Mouse (Mus musculus): ENCODE data around the gene Wdr26.

The Wdr26 gene

DNA sequence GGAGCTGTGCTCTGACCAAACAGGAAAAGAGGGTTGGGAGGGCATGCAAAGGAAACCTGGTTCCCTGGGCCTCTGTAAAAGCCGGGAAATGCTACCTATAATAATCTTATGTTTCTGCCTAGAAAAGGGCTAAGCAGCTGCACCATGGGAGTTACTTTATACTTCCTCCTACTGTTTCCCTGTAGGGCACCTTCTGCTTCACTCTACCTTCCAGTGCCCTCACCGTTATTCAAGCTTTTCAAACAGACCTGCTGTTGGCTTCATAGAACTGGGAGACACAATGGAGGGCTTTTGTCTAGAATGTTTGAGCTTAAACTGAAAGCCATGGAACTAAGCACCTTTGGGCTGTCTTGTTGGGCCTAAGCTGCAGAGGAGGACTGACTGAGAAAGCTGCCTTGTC lies 44.0 kb downstream of the Wdr26 start:
- no peak for DNase-seq (ENCODE audit: low spot score)

DNA sequence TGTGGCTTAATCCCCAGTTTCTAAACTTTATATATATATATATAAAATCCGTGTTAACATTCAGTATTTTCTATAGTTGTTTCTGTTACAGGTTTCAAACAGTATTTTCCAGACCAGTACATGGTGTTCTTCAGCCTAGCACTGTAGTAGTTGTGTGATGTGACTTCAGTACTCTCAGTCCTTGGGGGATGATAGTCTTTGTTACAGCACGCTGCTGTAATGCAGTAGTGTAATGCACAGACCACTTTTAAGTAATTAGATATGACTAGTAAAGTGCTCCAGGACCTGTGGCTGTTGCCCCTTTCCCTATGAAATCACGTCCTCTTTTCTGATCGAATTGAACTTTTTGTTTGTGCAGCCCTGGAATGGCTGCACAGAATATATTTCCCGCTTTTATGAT lies 60.3 kb downstream of the Wdr26 start:
- no peak for DNase-seq (ENCODE audit: low spot score)

DNA sequence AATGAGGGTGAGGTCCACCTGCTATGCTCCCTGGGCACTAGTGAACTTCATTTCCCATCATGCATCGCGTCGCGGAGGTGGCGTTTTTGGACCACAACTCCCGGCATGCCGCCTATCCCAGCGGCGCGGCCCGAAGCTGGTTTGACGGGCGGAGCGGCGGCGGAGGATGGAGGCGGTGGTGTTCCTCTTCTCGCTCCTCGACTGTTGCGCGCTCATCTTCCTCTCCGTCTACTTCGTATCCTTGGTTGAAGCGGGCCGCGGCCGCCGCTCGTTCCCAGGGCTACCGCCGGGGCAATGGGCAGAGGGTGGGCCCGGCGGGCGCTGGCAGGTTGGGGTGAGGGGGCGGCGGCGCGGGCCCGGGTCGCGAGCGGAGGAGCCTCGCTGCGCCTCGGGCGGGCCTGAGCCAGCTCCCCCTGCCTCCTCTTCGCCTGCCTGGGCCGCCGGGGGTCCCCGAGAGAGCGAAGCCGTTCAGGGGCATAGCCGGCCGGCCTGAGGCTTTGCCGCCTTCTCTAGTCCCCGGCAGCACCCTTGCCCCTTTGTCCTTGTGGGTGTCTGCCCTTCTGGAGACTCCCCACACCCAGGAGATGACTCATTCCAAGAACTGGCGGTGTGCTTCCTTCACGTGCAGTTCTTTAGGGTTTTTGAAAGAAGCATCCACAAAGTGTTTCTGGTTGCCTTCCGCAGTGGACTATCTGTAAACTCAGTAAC lies 60.8 kb downstream of the Wdr26 start:
- DNase-seq (ENCODE audit: low spot score), result peak; percentile 81

GRCm38 (mm10) chr1:181150431-181150826 lies 61.4 kb downstream of the Wdr26 start:
- DNase-seq (ENCODE audit: low spot score), result no peak

GRCm38 (mm10) chr1:181149373-181150017 lies 62.3 kb downstream of the Wdr26 start:
- no peak for DNase-seq (ENCODE audit: low spot score)

GRCm38 (mm10) chr1:181148540-181148939 lies 63.3 kb downstream of the Wdr26 start:
- DNase-seq (ENCODE audit: low spot score), result no peak

GRCm38 (mm10) chr1:181146187-181146586 lies 65.6 kb downstream of the Wdr26 start:
- no peak for DNase-seq (ENCODE audit: low spot score)

DNA sequence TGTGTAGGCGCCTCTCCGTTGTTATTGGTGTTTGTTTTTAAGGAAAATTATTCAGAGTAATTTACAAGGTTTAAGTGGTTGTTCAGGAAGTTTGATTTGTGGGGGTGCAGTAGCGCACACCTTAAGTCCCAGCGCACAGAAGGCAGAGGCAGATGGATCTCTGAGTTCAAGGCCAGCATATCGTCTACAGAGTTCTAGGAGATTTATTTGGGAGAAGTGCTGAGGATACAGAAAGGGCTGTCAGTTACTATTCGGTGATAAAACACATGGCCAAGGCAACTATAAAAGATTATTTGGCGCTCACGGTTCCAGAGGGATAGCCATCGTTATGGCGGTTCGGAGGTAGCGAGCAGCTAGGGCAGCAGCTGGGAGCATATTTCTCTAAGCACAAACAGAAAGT lies 66.8 kb downstream of the Wdr26 start:
- DNase-seq (ENCODE audit: low spot score), result no peak

GRCm38 (mm10) chr1:181143950-181144836 lies 67.6 kb downstream of the Wdr26 start, which contains the start of the genes Nvl and Cnih4:
TSS of gene Nvl (minus strand) at chr1:181144204.
TSS of gene Cnih4 (plus strand) at chr1:181144693.
- peak; percentile 88 for DNase-seq (ENCODE audit: low spot score)

DNA sequence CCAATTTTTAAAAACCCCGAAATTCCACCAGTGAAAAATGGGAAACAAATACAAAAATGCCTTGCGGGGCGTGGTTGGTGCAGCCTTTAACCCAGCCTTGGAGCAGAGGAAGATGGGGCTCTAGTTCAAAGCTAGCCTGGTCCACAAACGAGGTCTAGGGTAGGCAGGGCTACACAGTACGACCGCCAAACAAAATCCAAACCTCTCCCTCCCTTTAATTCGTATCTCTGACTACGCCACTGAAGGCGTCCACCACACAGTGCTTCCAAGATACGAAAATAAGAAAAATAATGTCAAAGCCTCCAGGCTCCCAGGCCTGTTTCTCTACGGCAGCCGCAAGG lies 68.2 kb downstream of the Wdr26 start:
- no peak for DNase-seq (ENCODE audit: low spot score)

DNA sequence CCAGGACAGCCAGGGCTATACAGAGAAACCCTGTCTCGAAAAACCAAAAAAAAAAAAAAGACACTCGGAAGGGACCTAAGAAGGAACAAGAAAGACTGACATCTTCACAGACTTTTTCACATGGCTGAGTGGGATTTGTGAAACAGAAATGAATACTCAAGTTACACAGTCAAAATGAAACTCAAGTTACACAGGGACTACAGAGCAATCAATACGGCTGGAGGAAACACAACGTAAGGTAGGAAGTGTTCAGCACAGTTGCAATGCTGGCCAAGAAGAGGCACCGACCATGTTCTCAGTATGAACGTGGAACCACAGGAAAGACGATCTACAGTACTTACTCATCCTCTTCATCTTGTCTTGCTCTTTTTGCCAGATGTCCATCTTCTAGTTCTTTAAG lies 73.1 kb downstream of the Wdr26 start:
- no peak for DNase-seq (ENCODE audit: low spot score)

GRCm38 (mm10) chr1:181131915-181132314 lies 79.9 kb downstream of the Wdr26 start:
- no peak for DNase-seq (ENCODE audit: low spot score)

DNA sequence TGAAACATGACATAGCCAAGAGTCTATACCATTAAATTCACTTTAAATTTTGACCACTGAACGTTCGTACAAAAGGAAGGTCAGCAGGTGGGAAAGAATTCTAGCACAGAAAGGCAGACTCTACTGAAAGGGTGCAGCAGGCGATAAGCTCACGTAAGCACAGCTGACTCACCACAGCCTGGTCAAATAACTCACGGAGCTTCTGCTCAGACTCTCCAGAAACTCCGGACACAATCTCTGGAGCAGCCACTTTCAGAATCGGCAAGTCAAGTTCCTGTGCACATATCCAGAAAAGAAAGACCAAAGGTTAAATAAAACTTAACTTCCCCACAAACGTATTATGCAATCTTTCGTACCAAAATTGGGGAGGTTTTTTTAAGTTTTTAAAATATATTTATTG lies 85.0 kb downstream of the Wdr26 start:
- no peak for DNase-seq (ENCODE audit: low spot score)

GRCm38 (mm10) chr1:181125916-181126315 lies 85.9 kb downstream of the Wdr26 start:
- no peak for DNase-seq (ENCODE audit: low spot score)

GRCm38 (mm10) chr1:181124145-181124544 lies 87.7 kb downstream of the Wdr26 start:
- DNase-seq (ENCODE audit: low spot score), result no peak
